Mouse (Mus musculus) E14TG2a.4 (cell line): ENCODE measurements around the gene Fnd3c2.
A peak's percentile ranks its signal among the peaks of the same experiment; 100 is the strongest.

Experiments
- CTCF ChIP-seq: conservative IDR thresholded peaks from 2 replicates; pipeline ENCODE4 v1.5.1; 2014; ENCODE audit warnings: low read length
- NANOG ChIP-seq: IDR thresholded peaks from 2 replicates; pipeline ENCODE4 v1.6.1; 2014; ENCODE audit warnings: borderline replicate concordance, low read length, mixed read lengths
- POU5F1 ChIP-seq: IDR thresholded peaks from 2 replicates; pipeline ENCODE4 v1.6.1; 2014; ENCODE audit warnings: low read length, borderline replicate concordance

GRCm38 (mm10) chrX:106197308-106197707 is 57.9 kb downstream of the Fnd3c2 start:
- TF ChIP-seq CTCF (peak; percentile 54), POU5F1 (no peak), NANOG (no peak)
